Mouse (Mus musculus) erythroblast, embryonic 14.5 days (primary cell): ENCODE measurements around the gene Gpr107. TPM values are rescaled to one million over a fixed set of nuclear protein-coding genes. Genes with fewer than 3 reads are reported as not detected.

Experiments used
- H3K27me3 ChIP-seq: 2 replicates; pipeline ENCODE4 v1.6.1; 2012; ENCODE audit warnings: inconsistent platforms; ENCODE audit not compliant: control insufficient read depth
- H3K36me3 ChIP-seq: 2 replicates; pipeline ENCODE4 v1.6.1; 2012; ENCODE audit warnings: mild to moderate bottlenecking, inconsistent platforms; ENCODE audit not compliant: control insufficient read depth
- H3K4me1 ChIP-seq: 2 replicates; pipeline ENCODE4 v1.6.1; 2012; ENCODE audit warnings: inconsistent platforms; ENCODE audit not compliant: control insufficient read depth
- H3K4me3 ChIP-seq: replicated peaks from 2 replicates; pipeline ENCODE3; 2012; ENCODE audit warnings: moderate library complexity, mild to moderate bottlenecking, inconsistent platforms
- H3K9me3 ChIP-seq: 2 replicates; pipeline ENCODE4 v1.6.1; 2012; ENCODE audit warnings: low read length, inconsistent platforms, mixed read lengths; ENCODE audit not compliant: control insufficient read depth
- GATA1 ChIP-seq: IDR thresholded peaks from 2 replicates; pipeline ENCODE4 v1.6.1; 2012; ENCODE audit warnings: low read length, inconsistent platforms, mixed read lengths
- TAL1 ChIP-seq: IDR thresholded peaks from 3 replicates; pipeline ENCODE4 v1.6.1; 2012; ENCODE audit warnings: low read length, inconsistent platforms, mixed read lengths
- polyA plus RNA-seq: library from polyadenylated mRNA; stranded (reverse); fragments of >175 nt; gene quantifications from 2 replicates; pipeline ENCODE4 v1.2.3, GENCODE M21; 2012

Gpr107 gene
- polyA plus RNA-seq, 1 experiment = 1.2 TPM

DNA sequence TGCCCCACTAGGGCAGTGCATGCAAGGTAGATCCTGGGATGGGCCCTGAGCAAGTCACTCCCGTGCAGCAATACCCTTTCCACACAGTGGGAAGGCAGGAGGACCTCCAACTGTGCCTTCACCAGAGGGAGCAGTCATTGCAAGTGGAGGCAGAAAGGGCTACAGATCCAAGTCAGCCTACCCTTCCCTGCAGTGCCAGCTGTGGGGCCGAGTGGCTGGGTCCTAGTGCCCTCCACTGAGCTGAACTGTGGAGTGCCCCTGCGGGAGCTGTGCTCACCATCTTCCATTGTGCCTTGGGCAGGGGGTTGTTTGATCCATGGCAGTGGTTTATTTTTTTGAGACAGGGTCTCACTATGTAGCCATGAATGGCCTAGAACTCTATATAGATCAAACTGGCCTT, 59.1 kb downstream of the Gpr107 start:
- no peak overlapping the region for H3K4me3 ChIP-seq
- H3K9me3 ChIP-seq = no peaks in the 10 kb centered on the region
- peaks cover 68% of the 10 kb centered on the region for H3K36me3 ChIP-seq
- H3K4me1 ChIP-seq = no peaks in the 10 kb centered on the region
- no peak for TF ChIP-seq TAL1
- no peak for TF ChIP-seq GATA1
- H3K27me3 ChIP-seq = no peaks in the 10 kb centered on the region

- no peak for TF ChIP-seq TAL1
- no peak for TF ChIP-seq GATA1
- H3K36me3 ChIP-seq = peaks cover 50% of the 10 kb centered on the region
- H3K27me3 ChIP-seq = no peaks in the 10 kb centered on the region
- H3K9me3 ChIP-seq = no peaks in the 10 kb centered on the region
- no peaks in the 10 kb centered on the region for H3K4me1 ChIP-seq
- H3K4me3 ChIP-seq = no peak overlapping the region
These were observed 62.2 kb downstream of the Gpr107 start for GRCm38 (mm10) chr2:31214211-31214796.

DNA sequence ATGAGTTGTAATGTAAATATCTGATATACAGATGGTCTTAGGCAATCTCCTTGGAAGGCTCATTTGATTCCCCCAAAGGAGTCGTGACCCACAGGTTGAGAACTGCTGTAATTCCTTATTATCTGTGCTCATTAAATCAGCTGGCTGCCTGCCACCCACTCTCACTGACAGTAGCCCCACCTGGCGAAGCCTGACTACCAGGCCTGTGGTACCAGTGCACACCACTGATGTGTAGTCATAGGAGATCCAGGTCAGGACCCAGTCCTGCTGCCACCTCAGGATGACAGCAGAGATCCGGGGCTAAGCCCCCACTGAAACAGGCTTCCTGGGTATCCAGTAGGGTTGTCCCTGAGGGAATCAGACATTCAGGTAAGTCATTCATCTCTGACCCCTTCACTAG, 66.5 kb downstream of the Gpr107 start:
- H3K36me3 ChIP-seq = peaks cover 19% of the 10 kb centered on the region
- H3K4me1 ChIP-seq = no peaks in the 10 kb centered on the region
- TF ChIP-seq TAL1 = no peak
- no peak for TF ChIP-seq GATA1
- no peak overlapping the region for H3K4me3 ChIP-seq
- no peaks in the 10 kb centered on the region for H3K9me3 ChIP-seq
- H3K27me3 ChIP-seq = no peaks in the 10 kb centered on the region

- H3K9me3 ChIP-seq = no peaks in the 10 kb centered on the region
- H3K4me3 ChIP-seq = no peak overlapping the region
- peaks cover 10% of the 10 kb centered on the region for H3K36me3 ChIP-seq
- no peaks in the 10 kb centered on the region for H3K27me3 ChIP-seq
- no peaks in the 10 kb centered on the region for H3K4me1 ChIP-seq
- TF ChIP-seq GATA1 (no peak), TAL1 (no peak)
These were observed 67.4 kb downstream of the Gpr107 start for GRCm38 (mm10) chr2:31219470-31219869.

GRCm38 (mm10) chr2:31220844-31221243, 68.7 kb downstream of the Gpr107 start:
- Histone ChIP-seq H3K4me1 (no peaks in the 10 kb centered on the region), H3K36me3 (no peaks in the 10 kb centered on the region; the same call in 1 of the 2 replicates), H3K27me3 (no peaks in the 10 kb centered on the region), H3K4me3 (no peak overlapping the region), H3K9me3 (no peaks in the 10 kb centered on the region)
- TF ChIP-seq GATA1 = no peak
- TF ChIP-seq TAL1 = no peak

GRCm38 (mm10) chr2:31221582-31221981, 69.5 kb downstream of the Gpr107 start:
- no peak overlapping the region for H3K4me3 ChIP-seq
- H3K4me1 ChIP-seq = no peaks in the 10 kb centered on the region
- TF ChIP-seq GATA1 = no peak
- TF ChIP-seq TAL1 = no peak
- no peaks in the 10 kb centered on the region for H3K9me3 ChIP-seq
- H3K36me3 ChIP-seq = no peaks in the 10 kb centered on the region
- no peaks in the 10 kb centered on the region for H3K27me3 ChIP-seq

GRCm38 (mm10) chr2:31228768-31229311, 76.7 kb downstream of the Gpr107 start:
- peaks cover 7% of the 10 kb centered on the region for H3K9me3 ChIP-seq
- H3K4me3 ChIP-seq = no peak overlapping the region
- H3K36me3 ChIP-seq = no peaks in the 10 kb centered on the region
- no peaks in the 10 kb centered on the region for H3K4me1 ChIP-seq
- TF ChIP-seq TAL1 (no peak), GATA1 (no peak)
- no peaks in the 10 kb centered on the region for H3K27me3 ChIP-seq

DNA sequence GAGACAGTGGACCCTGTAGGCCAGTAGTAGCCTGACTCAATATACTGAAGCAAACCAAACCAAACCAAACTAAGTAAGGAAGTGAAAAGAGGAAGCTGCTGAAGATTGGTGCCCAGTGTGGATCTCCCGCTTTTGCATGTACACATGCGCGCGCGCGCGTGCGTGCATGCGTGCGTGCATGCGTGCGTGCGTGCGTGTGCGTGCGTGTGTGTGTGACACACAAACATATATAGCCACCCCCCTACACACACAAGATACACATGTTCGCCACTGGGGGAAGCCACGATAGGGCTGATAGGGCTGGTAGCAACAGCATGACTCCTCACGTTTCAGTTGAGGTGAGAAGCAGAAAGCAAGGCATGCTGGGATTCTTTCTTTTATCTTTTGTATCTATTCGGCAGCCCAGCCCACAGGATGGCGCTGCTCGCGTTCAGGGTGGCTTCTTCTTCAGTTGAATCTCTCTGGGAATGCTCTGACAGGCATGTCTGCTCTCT, 87.1 kb downstream of the Gpr107 start:
- TF ChIP-seq GATA1 (no peak), TAL1 (no peak)
- no peak overlapping the region for H3K4me3 ChIP-seq
- peaks cover 29% of the 10 kb centered on the region for H3K27me3 ChIP-seq
- no peaks in the 10 kb centered on the region for H3K36me3 ChIP-seq
- H3K4me1 ChIP-seq = peaks cover 1% of the 10 kb centered on the region; the same call in 1 of the 2 replicates
- no peaks in the 10 kb centered on the region for H3K9me3 ChIP-seq

- TF ChIP-seq GATA1 (no peak), TAL1 (no peak)
- Histone ChIP-seq H3K36me3 (no peaks in the 10 kb centered on the region), H3K9me3 (no peaks in the 10 kb centered on the region), H3K4me3 (no peak overlapping the region), H3K27me3 (peaks cover 35% of the 10 kb centered on the region), H3K4me1 (peaks cover 1% of the 10 kb centered on the region; the same call in 1 of the 2 replicates)
These were observed 87.7 kb downstream of the Gpr107 start for GRCm38 (mm10) chr2:31239833-31240232.
